Mouse (Mus musculus) hindbrain, embryonic 14.5 days (tissue): ENCODE results near the gene Hlcs. TPM values are rescaled to one million over a fixed set of nuclear protein-coding genes. Genes with fewer than 3 reads are reported as not detected.

Source experiments
- ATAC-seq: fragments of 200-750 bp; cut with Nextera tagmentation; 2 replicates; pipeline ENCODE4 v1.8.0; 2017; ENCODE audit warnings: moderate number of reproducible peaks, mild to moderate bottlenecking, moderate TSS enrichment, moderate library complexity; ENCODE audit not compliant: low FRiP score
- DNase-seq: peaks from one replicate; pipeline ENCODE4 v3.0.0-alpha.2; 2015; ENCODE audit warnings: low spot score
- H3K27ac ChIP-seq: fragments of 300-500 bp; sonication (generic); 2 replicates; pipeline ENCODE4 v1.5.1; 2014; ENCODE audit warnings: mild to moderate bottlenecking, moderate library complexity
- H3K27me3 ChIP-seq: fragments of 300-500 bp; sonication (generic); 2 replicates; pipeline ENCODE4 v1.6.1; 2014; ENCODE audit warnings: mild to moderate bottlenecking, low read length, mixed read lengths; ENCODE audit not compliant: control insufficient read depth, insufficient read depth
- H3K36me3 ChIP-seq: fragments of 300-500 bp; sonication (generic); replicated peaks from 2 replicates; pipeline ENCODE4 v1.6.1; 2014; ENCODE audit not compliant: control insufficient read depth, insufficient read depth
- H3K4me1 ChIP-seq: fragments of 300-500 bp; sonication (generic); replicated peaks from 2 replicates; pipeline ENCODE4 v1.6.1; 2014; ENCODE audit warnings: antibody characterized with exemption, low read length, mixed read lengths; ENCODE audit not compliant: control insufficient read depth, insufficient read depth
- H3K4me2 ChIP-seq: fragments of 300-500 bp; sonication (generic); replicated peaks from 2 replicates; pipeline ENCODE4 v1.6.1; 2014; ENCODE audit warnings: mild to moderate bottlenecking, moderate library complexity
- H3K4me3 ChIP-seq: fragments of 300-500 bp; sonication (generic); replicated peaks from 2 replicates; pipeline ENCODE4 v1.5.1; 2014; ENCODE audit warnings: mild to moderate bottlenecking, low read length
- H3K9ac ChIP-seq: fragments of 300-500 bp; sonication (generic); 2 replicates; pipeline ENCODE4 v1.6.1; 2014
- H3K9me3 ChIP-seq: fragments of 300-500 bp; sonication (generic); 2 replicates; pipeline ENCODE4 v1.6.1; 2016; ENCODE audit warnings: low read length; ENCODE audit not compliant: control insufficient read depth
- WGBS: fragments of 180-500 bp; shearing (Covaris S2); extraction: QIAGEN DNeasy Blood & Tissue Kit; methylation state at CpG from one replicate; pipeline ENCODE4 v1.1.7; 2014; 5-methylcytosine and 5-hydroxymethylcytosine counted together
- polyA plus RNA-seq: library from polyadenylated mRNA; unstranded; fragments of >200 nt; fragmentation: Nextera tagmentation; extraction: Ambion mirVana; gene quantifications from 2 replicates; pipeline ENCODE4 v1.2.1, GENCODE M21; 2014

The Hlcs gene
- polyA plus RNA-seq, 1 experiment from 2014 or later, result 7.7 TPM

DNA sequence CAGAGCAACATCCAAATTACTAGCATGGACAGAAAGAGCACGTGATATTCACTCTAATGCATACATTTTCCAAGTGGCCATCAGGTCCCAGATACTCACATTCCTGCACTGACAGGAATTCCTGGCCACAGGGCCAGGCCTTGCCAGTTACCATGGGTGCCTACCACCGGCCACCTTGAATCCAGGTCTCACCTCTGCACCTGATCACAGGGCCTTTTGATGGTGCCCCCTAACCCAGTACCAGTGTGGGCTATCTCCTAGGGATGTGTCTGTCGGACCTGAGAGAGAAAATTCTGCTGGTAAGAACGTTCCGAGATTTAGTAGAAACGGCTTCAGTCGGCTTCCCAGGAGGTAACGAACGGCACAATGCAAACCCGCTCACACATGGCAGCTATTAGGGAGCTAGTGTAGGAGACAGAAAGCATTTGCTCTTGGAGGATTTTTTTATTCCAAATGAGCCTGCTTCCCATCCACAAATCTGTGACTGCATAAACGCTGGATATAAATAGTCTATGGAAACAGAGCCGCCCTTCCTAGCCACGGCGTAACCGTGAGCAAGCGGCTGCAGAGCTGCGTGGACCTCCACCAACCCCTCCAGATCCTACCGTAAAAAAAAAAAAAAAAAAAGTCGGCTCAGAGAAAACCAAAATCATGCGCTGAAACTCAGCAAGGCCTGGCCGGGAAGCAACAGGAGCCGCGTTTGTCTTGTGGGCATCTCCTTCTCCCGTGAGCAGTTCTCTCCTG, 59.5 kb downstream of the Hlcs start:
- Histone ChIP-seq H3K4me2 (no peak overlapping the region), H3K9ac (no peak overlapping the region), H3K4me1 (0 out of 2 replicates have a peak, but pooled peaks cover 3% of the 10 kb centered on the region), H3K9me3 (no peaks in the 10 kb centered on the region), H3K36me3 (no peaks in the 10 kb centered on the region), H3K27me3 (no peaks in the 10 kb centered on the region), H3K4me3 (no peak overlapping the region), H3K27ac (no peak overlapping the region)
- no peak for DNase-seq
- 68% methylated on average over 24 of the region's 24 CpGs for WGBS
- ATAC-seq, result no peak

DNA sequence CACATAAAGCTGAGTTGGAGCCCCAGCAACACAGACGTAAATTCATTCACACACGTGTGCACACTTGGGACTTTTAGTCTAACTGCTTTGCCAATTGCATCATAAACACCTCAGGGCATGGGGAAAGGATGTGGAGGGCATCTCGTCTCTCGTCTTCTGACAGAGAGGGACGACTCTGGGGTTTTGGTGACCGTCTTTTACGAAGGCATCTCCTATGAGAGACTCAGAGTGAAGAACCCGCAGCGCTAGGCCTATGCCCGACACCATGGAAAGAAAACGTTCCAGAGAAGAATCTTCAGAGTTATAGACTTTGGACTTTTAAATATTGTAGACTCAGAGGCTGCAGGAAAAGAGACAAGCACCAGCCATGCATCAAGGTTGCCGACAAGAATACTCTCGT, 61.6 kb downstream of the Hlcs start:
- no peaks in the 10 kb centered on the region for H3K27me3 ChIP-seq
- H3K27ac ChIP-seq, result no peak overlapping the region
- H3K4me1 ChIP-seq, result 0 out of 2 replicates have a peak, but pooled peaks cover 3% of the 10 kb centered on the region
- no peak for DNase-seq
- no peak overlapping the region for H3K4me3 ChIP-seq
- H3K4me2 ChIP-seq, result no peak overlapping the region
- H3K36me3 ChIP-seq, result no peaks in the 10 kb centered on the region
- ATAC-seq, result no peak
- no peak overlapping the region for H3K9ac ChIP-seq
- no peaks in the 10 kb centered on the region for H3K9me3 ChIP-seq
- WGBS, result 73% methylated on average over 13 of the region's 13 CpGs

DNA sequence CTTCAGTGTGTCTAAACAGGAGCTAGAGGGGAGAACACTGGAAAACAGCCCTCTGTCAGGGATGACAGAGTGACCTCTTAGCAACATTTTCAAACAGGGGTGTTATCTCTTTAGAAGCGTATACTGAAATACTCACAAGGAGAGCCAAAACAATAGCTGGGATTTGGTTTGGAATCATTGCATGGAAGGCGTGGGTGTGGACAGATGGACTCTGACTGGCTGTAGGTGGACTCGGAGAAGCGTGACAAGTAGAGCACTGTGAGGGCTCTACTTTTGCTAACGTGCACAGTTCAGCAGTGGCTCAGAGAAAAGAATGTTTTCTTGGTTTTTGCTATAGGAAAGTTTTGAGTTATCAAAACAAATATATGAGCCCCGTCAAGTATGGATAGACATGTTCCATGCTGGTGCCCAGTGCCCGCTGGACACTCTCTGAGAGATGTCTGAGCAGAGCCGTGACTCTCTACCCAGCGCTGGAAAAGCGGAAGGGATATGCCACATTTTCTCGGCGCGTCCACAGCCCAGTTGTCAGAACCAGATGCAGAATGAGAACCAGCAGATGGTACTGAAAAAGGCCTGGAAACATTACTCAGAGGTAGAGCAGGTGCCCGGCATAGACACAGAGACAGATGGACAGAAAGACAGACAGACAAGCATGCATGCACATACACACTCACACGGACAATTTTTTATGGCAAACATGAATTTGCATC, 62.6 kb downstream of the Hlcs start:
- DNase-seq (no peak), ATAC-seq (no peak)
- Histone ChIP-seq H3K4me1 (0 out of 2 replicates have a peak, but pooled peaks cover 3% of the 10 kb centered on the region), H3K9me3 (no peaks in the 10 kb centered on the region), H3K27me3 (no peaks in the 10 kb centered on the region), H3K9ac (no peak overlapping the region), H3K4me3 (no peak overlapping the region), H3K4me2 (no peak overlapping the region), H3K36me3 (no peaks in the 10 kb centered on the region), H3K27ac (no peak overlapping the region)
- WGBS, result 81% methylated on average over 15 of the region's 15 CpGs

DNA sequence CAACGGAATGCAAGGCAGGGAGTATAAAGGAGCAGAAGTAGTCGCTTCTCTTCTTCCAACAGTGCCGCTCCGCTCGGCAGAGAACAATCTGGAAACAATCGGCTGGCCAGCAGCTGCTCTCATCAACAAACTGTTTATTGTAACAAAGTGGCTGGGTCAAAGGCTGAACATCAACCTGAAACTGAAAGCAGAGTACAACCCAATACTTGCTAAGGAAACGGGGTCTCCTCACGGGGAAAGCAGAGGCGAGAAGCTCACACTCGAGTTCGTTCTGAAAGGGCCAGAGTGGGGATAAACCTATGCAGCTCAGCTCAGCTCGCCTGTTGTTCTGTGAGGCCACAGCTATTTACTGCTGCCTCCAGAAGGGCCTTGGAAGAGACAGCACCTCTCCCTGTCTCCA, 63.2 kb downstream of the Hlcs start:
- 0 out of 2 replicates have a peak, but pooled peaks cover 3% of the 10 kb centered on the region for H3K4me1 ChIP-seq
- no peak overlapping the region for H3K4me2 ChIP-seq
- 51% methylated on average over 12 of the region's 12 CpGs for WGBS
- no peaks in the 10 kb centered on the region for H3K36me3 ChIP-seq
- no peak overlapping the region for H3K27ac ChIP-seq
- H3K27me3 ChIP-seq, result no peaks in the 10 kb centered on the region
- H3K9ac ChIP-seq, result no peak overlapping the region
- H3K9me3 ChIP-seq, result no peaks in the 10 kb centered on the region
- DNase-seq (no peak), ATAC-seq (no peak)
- no peak overlapping the region for H3K4me3 ChIP-seq

DNA sequence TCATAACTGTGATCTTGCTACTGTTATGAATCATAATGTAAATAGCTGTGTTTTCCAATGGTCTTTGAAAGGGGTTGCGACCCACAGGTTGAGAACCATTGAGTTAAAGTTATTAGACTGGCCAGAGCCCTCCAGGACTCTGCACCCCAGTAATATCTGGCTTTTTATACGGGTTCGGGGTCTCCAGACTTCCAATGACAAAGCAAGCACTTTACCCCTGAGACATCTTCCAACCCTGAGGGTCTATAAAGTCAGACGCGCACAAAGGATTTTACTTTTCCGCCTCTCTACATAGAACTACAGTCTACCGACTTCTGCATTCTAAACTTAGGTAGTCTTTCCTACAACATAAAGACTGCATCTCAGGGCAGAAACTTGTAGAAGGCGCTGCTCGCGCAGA, 63.7 kb downstream of the Hlcs start:
- H3K27ac ChIP-seq, result no peak overlapping the region
- H3K9ac ChIP-seq, result no peak overlapping the region
- WGBS, result 88% methylated on average over 10 of the region's 10 CpGs
- no peaks in the 10 kb centered on the region for H3K27me3 ChIP-seq
- DNase-seq, result no peak
- H3K9me3 ChIP-seq, result no peaks in the 10 kb centered on the region
- ATAC-seq, result no peak
- no peak overlapping the region for H3K4me3 ChIP-seq
- no peak overlapping the region for H3K4me2 ChIP-seq
- H3K4me1 ChIP-seq, result 0 out of 2 replicates have a peak, but pooled peaks cover 3% of the 10 kb centered on the region
- no peaks in the 10 kb centered on the region for H3K36me3 ChIP-seq

DNA sequence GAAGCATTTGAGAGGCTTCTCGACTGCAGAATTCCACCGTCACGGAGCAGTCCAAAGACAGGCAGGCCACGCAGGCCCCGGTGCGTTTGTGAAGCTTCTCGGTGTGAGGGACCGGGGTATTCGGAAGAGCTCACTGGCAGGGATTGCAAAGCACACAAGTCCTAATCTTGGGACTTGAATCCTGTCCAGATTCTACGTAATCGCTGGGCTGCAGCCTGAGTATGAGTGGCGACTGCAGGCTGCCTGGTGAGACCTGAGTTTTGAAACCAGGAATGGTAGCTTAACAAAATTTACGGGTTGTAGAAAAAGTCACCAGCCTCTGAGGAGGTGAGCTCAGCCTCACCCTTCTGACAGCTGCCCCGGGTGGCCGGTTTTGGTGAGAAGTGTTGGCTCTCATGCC, 64.7 kb downstream of the Hlcs start:
- Histone ChIP-seq H3K4me1 (no peaks in the 10 kb centered on the region), H3K4me3 (no peak overlapping the region), H3K27me3 (no peaks in the 10 kb centered on the region), H3K9ac (no peak overlapping the region), H3K36me3 (no peaks in the 10 kb centered on the region), H3K4me2 (no peak overlapping the region), H3K9me3 (no peaks in the 10 kb centered on the region), H3K27ac (no peak overlapping the region)
- ATAC-seq, result no peak
- WGBS, result 86% methylated on average over 15 of the region's 15 CpGs
- DNase-seq, result no peak

DNA sequence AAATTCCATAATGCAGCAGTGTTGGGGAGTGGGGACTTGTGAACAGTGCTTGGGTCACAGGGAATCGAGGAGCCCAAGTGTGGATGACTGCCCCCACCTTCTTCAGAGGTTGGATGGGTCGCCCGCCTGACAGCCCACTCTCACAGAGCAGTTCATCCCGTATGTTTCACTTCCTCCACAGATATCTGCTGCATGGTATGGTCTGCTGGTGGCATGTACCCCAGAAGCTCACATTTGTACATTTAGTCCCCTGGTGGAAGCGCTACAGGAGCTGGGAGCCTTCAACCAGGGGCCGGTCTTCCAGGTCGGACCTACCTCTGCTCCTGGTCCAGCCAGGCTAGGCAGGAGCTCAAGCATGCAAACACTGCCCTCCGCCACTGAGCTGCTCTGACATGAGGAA, 66.4 kb downstream of the Hlcs start:
- Histone ChIP-seq H3K27ac (no peak overlapping the region), H3K4me2 (no peak overlapping the region), H3K27me3 (no peaks in the 10 kb centered on the region), H3K9me3 (no peaks in the 10 kb centered on the region), H3K4me3 (no peak overlapping the region), H3K36me3 (no peaks in the 10 kb centered on the region), H3K4me1 (no peaks in the 10 kb centered on the region), H3K9ac (no peak overlapping the region)
- whole genome bisulfite sequencing, result 93% methylated on average over 8 of the region's 8 CpGs
- DNase-seq, result no peak
- ATAC-seq, result no peak

DNA sequence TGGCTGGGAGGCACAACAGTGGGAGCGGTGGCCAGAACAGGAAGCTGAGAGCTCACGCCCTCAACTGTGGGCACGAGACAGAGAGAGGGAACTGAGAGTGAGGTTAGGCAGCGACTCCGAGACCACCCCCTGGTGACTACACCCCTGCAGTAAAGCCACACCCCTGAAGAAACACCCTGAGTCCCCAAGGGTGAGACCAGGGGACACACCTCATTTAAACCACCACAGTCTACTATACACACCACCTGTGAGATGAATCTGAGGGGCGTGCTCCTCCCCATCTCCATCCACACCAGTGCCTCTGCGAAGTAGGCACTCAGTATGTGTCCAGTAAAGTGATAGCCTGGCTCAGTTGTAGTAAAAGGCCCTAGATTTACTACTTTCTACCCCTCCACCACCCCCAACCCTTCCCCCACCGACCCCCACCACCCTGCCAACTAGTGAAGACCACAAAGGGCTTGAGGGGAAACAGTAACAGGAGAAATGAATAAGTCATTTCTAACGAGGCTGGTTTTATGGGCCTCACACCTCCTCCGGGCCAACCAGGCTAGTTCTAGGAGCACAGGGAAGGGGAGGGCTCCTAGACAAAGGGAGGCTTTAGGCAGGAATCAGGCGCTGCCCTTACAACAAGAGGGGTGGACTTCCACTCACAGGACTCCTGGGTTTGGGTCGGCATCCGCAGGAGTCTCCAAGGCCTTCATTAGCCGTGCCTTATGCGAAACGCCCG, 67.2 kb downstream of the Hlcs start:
- no peak overlapping the region for H3K27ac ChIP-seq
- 78% methylated on average over 17 of the region's 17 CpGs for WGBS
- H3K27me3 ChIP-seq, result no peaks in the 10 kb centered on the region
- ATAC-seq, result no peak
- H3K9ac ChIP-seq, result no peak overlapping the region
- H3K4me2 ChIP-seq, result no peak overlapping the region
- no peaks in the 10 kb centered on the region for H3K9me3 ChIP-seq
- H3K4me3 ChIP-seq, result no peak overlapping the region
- no peak for DNase-seq
- no peaks in the 10 kb centered on the region for H3K36me3 ChIP-seq
- H3K4me1 ChIP-seq, result no peaks in the 10 kb centered on the region

DNA sequence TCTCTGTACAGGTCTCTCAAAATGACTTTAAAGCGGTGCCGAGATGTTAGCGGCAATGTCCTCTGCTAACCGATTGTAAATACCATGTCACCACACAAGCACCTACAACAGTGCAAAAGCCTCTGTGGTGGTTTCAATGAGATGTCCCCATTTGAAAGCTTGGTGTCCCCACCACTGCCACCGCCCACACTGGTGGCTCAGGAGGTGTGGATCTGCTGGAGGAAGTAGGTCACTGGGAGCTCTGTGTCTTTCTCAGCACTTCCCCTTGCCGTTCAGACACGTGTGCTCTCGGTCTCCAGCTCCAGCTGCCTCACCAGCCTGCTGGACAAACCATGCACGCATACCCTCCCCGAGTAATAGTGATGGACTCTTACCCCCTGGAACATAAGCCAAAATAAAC, 72.2 kb downstream of the Hlcs start:
- no peaks in the 10 kb centered on the region for H3K9me3 ChIP-seq
- WGBS, result 93% methylated on average over 10 of the region's 10 CpGs
- no peak overlapping the region for H3K27ac ChIP-seq
- H3K4me3 ChIP-seq, result no peak overlapping the region
- H3K27me3 ChIP-seq, result peaks cover 15% of the 10 kb centered on the region
- no peaks in the 10 kb centered on the region for H3K36me3 ChIP-seq
- no peak overlapping the region for H3K9ac ChIP-seq
- DNase-seq (no peak), ATAC-seq (no peak)
- H3K4me1 ChIP-seq, result peaks cover 9% of the 10 kb centered on the region
- no peak overlapping the region for H3K4me2 ChIP-seq
